Mouse (Mus musculus) naive thymus-derived CD4-positive, alpha-beta T cell, adult 2 months (primary cell): Measurements from ENCODE around the gene Gm11562.
"Not testable (repeated sequence)": the region's sequence is repeated elsewhere in the genome, so short reads cannot be mapped to it uniquely, and the experiment has no call there.

Experiments
- DNase-seq: peaks from one replicate; pipeline ENCODE4 v3.0.0-alpha.2; 2011; ENCODE audit warnings: low read depth

The Gm11562 gene

GRCm38 (mm10) chr11:99620335-99620734, at the start of gene Gm11562:
Gene Gm11562, minus strand, starts transcription at chr11:99620435.
- no peak for DNase-seq

- DNase-seq, result no peak
Measured at GRCm38 (mm10) chr11:99665860-99666259, 45.6 kb upstream of the Gm11562 start, which contains the start of gene Krtap4-6. Gene Krtap4-6, minus strand, starts transcription at chr11:99665960.

GRCm38 (mm10) chr11:99662802-99663201, 42.6 kb upstream of the Gm11562 start:
- no peak for DNase-seq

- no peak for DNase-seq
Measured at GRCm38 (mm10) chr11:99659256-99659655, 39.0 kb upstream of the Gm11562 start.

GRCm38 (mm10) chr11:99658467-99659010, 38.3 kb upstream of the Gm11562 start, which contains the start of gene Gm11563:
Gene Gm11563, minus strand, starts transcription at chr11:99658960.
- DNase-seq, result not testable (repeated sequence)

GRCm38 (mm10) chr11:99657051-99657450, 36.8 kb upstream of the Gm11562 start:
- DNase-seq, result no peak

- DNase-seq, result no peak
Measured at GRCm38 (mm10) chr11:99650136-99650535, 29.9 kb upstream of the Gm11562 start, which contains the start of gene Gm11555. Gene Gm11555, minus strand, starts transcription at chr11:99650236.

- DNase-seq, result no peak
Measured at GRCm38 (mm10) chr11:99646444-99646843, 26.2 kb upstream of the Gm11562 start.

GRCm38 (mm10) chr11:99644351-99644750, 24.1 kb upstream of the Gm11562 start:
- no peak for DNase-seq

GRCm38 (mm10) chr11:99643635-99644139, 23.5 kb upstream of the Gm11562 start, which contains the start of gene Krtap4-7:
Gene Krtap4-7, minus strand, starts transcription at chr11:99644089.
- not testable (repeated sequence) for DNase-seq

- no peak for DNase-seq
Measured at GRCm38 (mm10) chr11:99640926-99641325, 20.7 kb upstream of the Gm11562 start.

- no peak for DNase-seq
Measured at GRCm38 (mm10) chr11:99637086-99637485, 16.9 kb upstream of the Gm11562 start.

- no peak for DNase-seq
Measured at GRCm38 (mm10) chr11:99634653-99635134, 14.5 kb upstream of the Gm11562 start, which contains the start of gene Krtap4-2. Gene Krtap4-2, minus strand, starts transcription at chr11:99635084.

- DNase-seq, result no peak
Measured at GRCm38 (mm10) chr11:99633293-99633692, 13.1 kb upstream of the Gm11562 start.

- no peak for DNase-seq
Measured at GRCm38 (mm10) chr11:99630890-99631289, 10.7 kb upstream of the Gm11562 start.

GRCm38 (mm10) chr11:99628138-99628537, 7.9 kb upstream of the Gm11562 start, which contains the start of gene Krtap4-1:
Gene Krtap4-1, minus strand, starts transcription at chr11:99628238.
- no peak for DNase-seq

- DNase-seq, result no peak
Measured at GRCm38 (mm10) chr11:99614796-99615363, 5.4 kb downstream of the Gm11562 start, which contains the start of gene Krtap2-4. Gene Krtap2-4, minus strand, starts transcription at chr11:99614846.

- DNase-seq, result not testable (repeated sequence)
Measured at GRCm38 (mm10) chr11:99610089-99610488, 10.1 kb downstream of the Gm11562 start, which contains the start of gene Gm11937. Gene Gm11937, minus strand, starts transcription at chr11:99610189.

- no peak for DNase-seq
Measured at GRCm38 (mm10) chr11:99609126-99609525, 11.1 kb downstream of the Gm11562 start.

- DNase-seq, result not testable (repeated sequence)
Measured at GRCm38 (mm10) chr11:99603208-99603607, 17.0 kb downstream of the Gm11562 start, which contains the start of gene Gm11938. Gene Gm11938, minus strand, starts transcription at chr11:99603308.

GRCm38 (mm10) chr11:99597742-99598141, 22.5 kb downstream of the Gm11562 start, which contains the start of gene Krtap9-3:
Gene Krtap9-3, minus strand, starts transcription at chr11:99598105.
- not testable (repeated sequence) for DNase-seq

- DNase-seq, result no peak
Measured at GRCm38 (mm10) chr11:99590981-99591380, 29.3 kb downstream of the Gm11562 start, which contains the start of gene Krtap1-3. Gene Krtap1-3, minus strand, starts transcription at chr11:99591339.

- DNase-seq, result no peak
Measured at GRCm38 (mm10) chr11:99585096-99585495, 35.1 kb downstream of the Gm11562 start.
